Mouse (Mus musculus) megakaryocyte, embryonic 14.5 days (primary cell): ENCODE measurements around the gene Itgav. TPM values are rescaled to one million over a fixed set of nuclear protein-coding genes. Genes with fewer than 3 reads are reported as not detected.
A peak's percentile ranks its signal among the peaks of the same experiment; 100 is the strongest.

Source experiments
- H3K27me3 ChIP-seq: replicated peaks from 2 replicates; pipeline ENCODE3; 2012; ENCODE audit warnings: inconsistent platforms
- H3K36me3 ChIP-seq: replicated peaks from 2 replicates; pipeline ENCODE3; 2012; ENCODE audit warnings: low read length, inconsistent platforms, mixed read lengths
- H3K4me1 ChIP-seq: 2 replicates; pipeline ENCODE4 v1.6.1; 2012; ENCODE audit warnings: inconsistent platforms
- H3K4me3 ChIP-seq: replicated peaks from 2 replicates; pipeline ENCODE3; 2012; ENCODE audit warnings: moderate library complexity, mild to moderate bottlenecking, inconsistent platforms
- H3K9me3 ChIP-seq: 2 replicates; pipeline ENCODE4 v1.6.1; 2012; ENCODE audit warnings: inconsistent platforms
- FLI1 ChIP-seq: IDR thresholded peaks from 2 replicates; pipeline ENCODE4 v1.6.1; 2012; ENCODE audit warnings: low read length, inconsistent platforms, mixed read lengths
- GATA1 ChIP-seq: IDR thresholded peaks from 3 replicates; pipeline ENCODE4 v1.6.1; 2012; ENCODE audit warnings: mixed read lengths, low read length, inconsistent platforms, borderline replicate concordance
- polyA plus RNA-seq: library from polyadenylated mRNA; stranded (reverse); fragments of >175 nt; gene quantifications from 2 replicates; pipeline ENCODE4 v1.2.3, GENCODE M21; 2012; ENCODE audit warnings: low replicate concordance; ENCODE audit not compliant: insufficient read depth

The Itgav gene
- polyA plus RNA-seq = 7.1 and 10.6 TPM in 2 replicates

DNA sequence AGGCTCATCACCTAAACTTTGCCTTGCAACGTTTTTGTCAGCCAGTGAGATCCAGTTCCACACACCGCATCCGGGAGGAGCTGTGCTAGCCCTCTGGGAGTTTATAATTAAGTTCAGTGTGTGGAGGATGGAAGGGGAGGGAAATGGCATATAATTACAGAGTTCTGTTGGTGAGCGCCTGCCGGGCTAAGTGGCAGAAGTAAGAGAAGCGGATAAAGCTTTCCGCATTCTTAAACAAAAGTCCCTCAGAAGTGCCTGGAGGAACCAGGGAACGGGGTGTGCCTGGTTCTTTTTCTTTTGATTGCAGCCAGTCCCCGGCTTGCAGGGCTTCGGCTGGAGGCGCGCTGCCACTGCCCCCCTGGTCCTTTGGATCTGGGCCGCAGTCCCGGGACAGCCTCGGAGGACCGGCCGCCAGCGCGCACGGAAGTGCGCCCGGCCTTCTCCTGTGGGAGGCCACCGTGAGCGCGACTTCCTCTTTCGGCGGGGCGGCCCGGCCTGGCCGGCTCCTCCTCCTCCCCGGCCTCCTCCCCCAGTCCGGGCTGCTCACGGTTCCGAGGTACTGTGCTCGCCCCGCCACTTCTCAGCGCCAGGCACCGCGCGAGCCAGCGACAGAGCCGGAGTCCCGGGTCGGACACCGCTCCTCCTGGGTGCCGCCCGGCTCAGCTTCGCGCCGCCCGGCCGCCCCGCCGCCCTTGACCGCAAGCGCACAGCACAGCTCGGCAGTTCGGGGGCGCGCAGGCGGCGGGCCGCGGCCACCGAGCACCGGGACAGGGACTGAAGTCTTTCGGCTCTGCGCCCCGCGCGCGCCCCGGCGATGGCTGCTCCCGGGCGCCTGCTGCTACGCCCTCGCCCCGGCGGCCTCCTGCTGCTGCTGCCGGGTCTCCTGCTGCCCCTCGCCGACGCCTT lies at the start of gene Itgav:
TSS of gene Itgav (plus strand) at position 477 of the 906 bp plus-strand sequence.
- no peaks in the 10 kb centered on the region for H3K27me3 ChIP-seq

DNA sequence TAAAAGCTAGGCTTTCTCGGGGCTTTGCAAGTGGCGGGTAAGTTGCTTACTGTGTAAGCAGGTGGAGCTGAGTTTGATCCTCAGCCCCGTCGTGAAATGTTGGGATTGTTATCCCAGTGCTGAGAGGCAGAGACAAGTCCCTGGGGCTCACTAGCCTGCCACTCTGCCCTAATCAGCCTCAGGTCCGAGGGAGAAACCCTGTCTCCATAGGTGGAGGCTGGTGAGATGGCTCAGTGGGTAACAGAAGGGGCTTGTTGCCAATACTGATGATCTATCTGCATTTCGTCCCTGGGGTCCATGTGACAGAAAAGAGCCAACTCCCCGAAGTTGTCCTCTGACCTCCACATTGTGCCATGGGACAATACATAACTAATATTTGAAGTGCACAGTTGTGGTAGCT lies 49.8 kb upstream of the Itgav start:
- peaks cover 13% of the 10 kb centered on the region for H3K4me1 ChIP-seq

More for the DNA sequence above, at the start of gene Itgav:
- H3K4me1 ChIP-seq = peaks cover 52% of the 10 kb centered on the region
- TF ChIP-seq FLI1 = no peak
- TF ChIP-seq GATA1 = no peak
- no peaks in the 10 kb centered on the region for H3K36me3 ChIP-seq
- H3K4me3 ChIP-seq = peak within 1 kb of the TSS; percentile 95
- H3K9me3 ChIP-seq = no peaks in the 10 kb centered on the region

DNA sequence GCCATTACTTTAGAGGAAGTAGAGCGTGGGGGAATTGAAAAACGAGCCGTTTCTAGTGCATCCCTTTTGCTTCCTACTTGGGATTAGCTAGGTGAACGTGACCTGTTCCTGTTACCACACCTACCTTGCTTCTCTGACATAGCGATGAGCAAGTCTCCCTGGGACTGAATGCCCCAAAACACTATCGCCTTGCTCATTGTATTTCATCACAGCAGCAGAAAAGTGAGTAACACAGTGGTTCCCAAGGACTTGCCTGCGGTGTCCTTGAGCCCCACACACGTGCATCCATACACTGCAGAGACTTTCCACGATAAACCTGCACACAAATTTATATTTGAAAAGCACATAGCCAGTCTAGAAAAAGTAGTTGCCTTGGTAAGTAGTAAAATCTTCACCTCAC lies 49.3 kb upstream of the Itgav start:
- H3K27me3 ChIP-seq = no peaks in the 10 kb centered on the region
- TF ChIP-seq FLI1 = no peak
- H3K4me3 ChIP-seq = no peak overlapping the region
- H3K9me3 ChIP-seq = no peaks in the 10 kb centered on the region
- H3K4me1 ChIP-seq = peaks cover 13% of the 10 kb centered on the region
- peaks cover 44% of the 10 kb centered on the region for H3K36me3 ChIP-seq

More for the DNA sequence above, 49.8 kb upstream of the Itgav start:
- peaks cover 47% of the 10 kb centered on the region for H3K36me3 ChIP-seq
- TF ChIP-seq FLI1 = no peak
- TF ChIP-seq GATA1 = no peak
- H3K4me3 ChIP-seq = no peak overlapping the region
- H3K9me3 ChIP-seq = no peaks in the 10 kb centered on the region
- no peaks in the 10 kb centered on the region for H3K27me3 ChIP-seq

DNA sequence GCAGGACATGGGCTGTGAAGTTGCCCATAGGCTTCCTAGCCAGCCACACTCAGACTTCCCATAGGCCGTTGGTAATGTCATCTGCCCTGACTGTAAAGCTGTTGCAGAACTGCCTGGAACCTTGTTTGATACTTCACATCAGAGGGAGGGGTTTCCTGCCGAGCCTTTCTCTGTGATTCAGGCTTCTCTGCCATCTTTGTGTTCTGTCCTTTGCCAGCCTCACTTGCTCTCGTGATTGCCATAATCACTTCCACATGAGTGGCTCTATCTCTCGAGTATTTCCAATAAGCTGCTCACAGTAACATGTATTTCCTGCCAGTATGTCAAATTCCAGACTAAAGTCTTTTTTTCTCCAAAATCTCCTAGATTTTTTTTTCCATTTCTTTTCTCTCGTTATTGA lies 48.5 kb upstream of the Itgav start:
- Histone ChIP-seq H3K4me3 (no peak overlapping the region), H3K27me3 (no peaks in the 10 kb centered on the region), H3K9me3 (no peaks in the 10 kb centered on the region), H3K36me3 (peaks cover 39% of the 10 kb centered on the region), H3K4me1 (peaks cover 13% of the 10 kb centered on the region)
- TF ChIP-seq FLI1 (no peak), GATA1 (no peak)

DNA sequence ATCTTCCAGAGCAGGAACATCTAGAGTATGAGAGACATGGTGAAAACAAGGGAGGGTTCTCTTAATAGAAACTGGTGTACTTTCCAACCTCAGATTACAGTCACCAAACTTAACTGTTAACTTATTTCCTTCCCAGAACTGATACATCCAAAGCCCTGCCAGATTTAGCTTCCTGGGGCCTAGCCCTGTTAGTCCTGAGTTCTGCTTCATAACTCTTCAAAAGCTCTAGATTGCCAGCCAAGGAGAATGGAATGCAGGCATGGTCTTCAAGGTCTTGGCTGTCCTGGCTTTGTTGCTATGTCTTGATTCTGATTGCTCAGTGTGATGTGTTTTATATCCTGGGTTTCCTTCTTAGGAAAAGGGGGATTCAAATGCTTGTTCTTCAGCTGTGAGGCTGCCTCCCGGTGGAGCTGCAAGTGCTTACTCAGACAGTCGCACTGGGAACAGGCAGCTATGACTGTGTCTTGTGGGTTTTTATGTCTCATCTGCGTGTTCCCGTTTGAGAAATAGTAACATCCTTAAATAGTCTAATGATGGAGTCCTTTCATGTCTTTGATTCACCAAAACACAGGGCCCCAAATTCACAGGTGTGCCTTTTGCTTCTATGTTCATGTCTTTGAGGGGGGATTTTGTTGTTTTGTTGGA lies 47.8 kb upstream of the Itgav start:
- H3K4me3 ChIP-seq = no peak overlapping the region
- peaks cover 13% of the 10 kb centered on the region for H3K4me1 ChIP-seq
- no peaks in the 10 kb centered on the region for H3K9me3 ChIP-seq
- H3K36me3 ChIP-seq = peaks cover 41% of the 10 kb centered on the region
- TF ChIP-seq GATA1 (no peak), FLI1 (no peak)
- no peaks in the 10 kb centered on the region for H3K27me3 ChIP-seq

DNA sequence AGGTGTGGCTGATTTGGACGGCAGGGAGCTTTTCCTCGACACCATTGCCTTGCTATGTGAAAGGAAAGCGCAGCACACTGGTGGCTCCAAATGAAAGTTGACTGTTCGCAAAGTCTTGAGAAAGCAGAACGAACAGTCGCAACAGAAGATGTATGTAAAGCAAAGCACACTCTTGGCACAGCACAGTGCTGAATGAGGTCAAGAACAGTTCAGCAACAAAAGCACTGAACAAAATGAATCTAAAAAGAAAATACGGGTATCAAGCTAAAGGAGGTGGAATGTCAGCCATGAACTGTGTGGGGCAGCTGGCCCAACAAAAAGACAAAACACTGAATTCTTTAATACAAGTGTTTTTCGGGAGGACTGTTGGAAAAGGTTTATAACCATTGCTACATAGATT lies 42.9 kb upstream of the Itgav start:
- H3K36me3 ChIP-seq = peaks cover 2% of the 10 kb centered on the region
- TF ChIP-seq GATA1 = no peak
- TF ChIP-seq FLI1 = no peak
- H3K27me3 ChIP-seq = no peaks in the 10 kb centered on the region
- no peaks in the 10 kb centered on the region for H3K9me3 ChIP-seq
- no peak overlapping the region for H3K4me3 ChIP-seq
- H3K4me1 ChIP-seq = no peaks in the 10 kb centered on the region

DNA sequence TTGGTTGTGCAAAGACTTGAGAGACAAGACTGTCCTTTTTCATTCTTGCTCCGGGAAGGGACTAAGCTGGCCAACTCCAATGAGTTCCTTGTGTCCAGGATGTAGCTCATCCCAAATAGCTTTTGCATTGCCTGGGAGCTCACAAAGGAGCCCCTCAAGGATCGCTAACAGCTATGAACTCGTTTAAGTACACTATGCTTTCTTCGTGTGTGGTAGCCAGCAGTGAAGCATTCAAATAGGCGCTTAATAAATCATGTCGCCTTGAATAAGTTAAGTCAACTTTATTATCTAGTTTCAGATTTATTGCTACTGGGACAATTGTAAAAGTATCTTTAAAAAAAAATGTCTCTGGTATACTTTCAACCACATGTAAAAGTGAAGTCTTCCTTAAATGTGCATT lies 42.4 kb upstream of the Itgav start:
- TF ChIP-seq GATA1 (no peak), FLI1 (no peak)
- no peak overlapping the region for H3K4me3 ChIP-seq

DNA sequence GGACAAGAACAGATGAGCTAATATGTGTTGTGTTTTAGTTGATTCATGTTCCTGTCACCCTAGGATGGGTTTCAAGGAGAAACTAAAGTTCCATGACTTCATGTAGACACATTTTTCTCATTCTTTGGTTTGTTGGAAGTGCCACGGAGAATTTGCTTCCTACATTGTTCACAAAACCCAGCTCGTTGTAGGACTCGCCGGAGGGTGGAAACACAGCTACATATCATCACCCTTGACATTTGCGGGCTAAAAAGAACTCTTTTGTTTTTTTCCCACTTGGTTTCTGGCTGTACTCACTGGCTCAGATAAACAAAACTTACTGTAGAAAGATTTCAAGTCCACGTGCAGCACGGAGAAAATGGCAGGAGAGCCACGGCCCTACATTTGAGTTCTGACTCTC lies 41.9 kb upstream of the Itgav start:
- Histone ChIP-seq H3K4me1 (no peaks in the 10 kb centered on the region), H3K36me3 (peaks cover 2% of the 10 kb centered on the region), H3K9me3 (peaks cover 4% of the 10 kb centered on the region), H3K4me3 (no peak overlapping the region), H3K27me3 (no peaks in the 10 kb centered on the region)
- no peak for TF ChIP-seq GATA1
- TF ChIP-seq FLI1 = no peak

More for the DNA sequence above, 42.4 kb upstream of the Itgav start:
- Histone ChIP-seq H3K9me3 (no peaks in the 10 kb centered on the region), H3K4me1 (no peaks in the 10 kb centered on the region), H3K36me3 (peaks cover 2% of the 10 kb centered on the region), H3K27me3 (no peaks in the 10 kb centered on the region)

DNA sequence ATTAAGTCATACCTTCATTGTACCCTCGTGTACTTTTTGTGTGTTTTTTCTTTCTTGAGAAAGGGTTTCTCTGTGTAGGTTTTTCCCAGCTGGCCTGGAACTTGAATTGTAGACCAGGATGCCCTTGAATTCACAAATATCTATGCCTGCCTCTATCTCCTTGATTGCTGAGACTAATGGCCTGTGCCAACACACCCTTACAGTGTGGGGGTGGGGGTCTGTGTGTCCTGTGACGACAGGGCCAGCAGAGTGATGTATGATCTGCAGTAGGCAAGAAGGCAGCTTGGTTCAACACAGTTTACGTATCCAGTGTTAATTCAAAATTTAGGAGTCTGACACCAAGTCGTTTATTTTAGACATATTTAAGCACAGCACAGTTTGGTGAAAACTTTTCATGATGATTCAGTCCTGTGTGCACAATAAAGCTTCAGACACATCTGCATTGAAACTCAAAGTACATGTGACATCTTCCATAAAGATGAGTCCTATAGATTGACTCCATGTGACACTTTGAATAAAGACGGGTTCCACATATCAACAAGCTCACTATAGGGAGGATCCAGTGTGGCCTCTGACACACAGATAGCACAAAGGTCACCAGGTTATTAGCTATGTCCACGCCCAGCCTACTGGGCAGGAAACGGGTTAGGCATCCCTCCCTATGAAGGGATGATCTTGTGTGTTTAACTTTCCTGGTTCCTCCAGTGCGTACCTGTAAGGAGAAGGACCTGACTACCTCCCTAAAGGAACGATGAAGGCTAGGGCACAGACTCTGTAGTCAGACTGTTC lies 40.3 kb upstream of the Itgav start:
- H3K4me1 ChIP-seq = no peaks in the 10 kb centered on the region
- no peak for TF ChIP-seq GATA1
- TF ChIP-seq FLI1 = no peak
- peaks cover 2% of the 10 kb centered on the region for H3K36me3 ChIP-seq
- H3K27me3 ChIP-seq = no peaks in the 10 kb centered on the region
- H3K9me3 ChIP-seq = peaks cover 16% of the 10 kb centered on the region
- no peak overlapping the region for H3K4me3 ChIP-seq

DNA sequence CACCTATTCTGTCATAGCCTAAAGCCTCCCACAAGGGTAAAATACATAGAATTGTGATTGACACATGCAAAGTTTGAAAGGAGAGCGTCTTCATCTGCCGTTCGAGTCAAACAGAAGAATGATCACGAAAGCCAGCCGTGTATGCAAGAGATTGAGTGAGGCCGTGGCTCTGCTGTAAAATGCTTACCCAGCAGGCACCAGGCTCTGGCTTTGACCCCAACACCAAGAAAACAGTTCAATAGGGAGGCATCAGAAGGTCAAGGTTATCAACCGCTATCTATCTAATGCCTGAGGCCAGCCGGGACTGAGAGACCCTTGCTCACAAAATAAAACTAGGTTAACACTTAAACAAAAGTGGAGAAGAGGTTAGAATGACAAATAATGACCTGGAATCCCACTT lies 39.5 kb upstream of the Itgav start:
- Histone ChIP-seq H3K4me3 (no peak overlapping the region), H3K4me1 (no peaks in the 10 kb centered on the region), H3K36me3 (peaks cover 2% of the 10 kb centered on the region), H3K27me3 (no peaks in the 10 kb centered on the region), H3K9me3 (peaks cover 24% of the 10 kb centered on the region)
- no peak for TF ChIP-seq GATA1
- no peak for TF ChIP-seq FLI1
